Mouse (Mus musculus) adrenal gland, adult 8-10 months (tissue): ENCODE measurements around the gene Tk1. TPM values are rescaled to one million over a fixed set of nuclear protein-coding genes. Genes with fewer than 3 reads are reported as not detected.
"Not testable (repeated sequence)": the region's sequence is repeated elsewhere in the genome, so short reads cannot be mapped to it uniquely, and the experiment has no call there.

Source experiments
- DNase-seq: peaks from one replicate; pipeline ENCODE4 v3.0.0; 2022
- total RNA-seq, 4 experiments: library from RNA; stranded (reverse); gene quantifications; 2 replicates each; pipeline ENCODE4 v1.2.4; 2022

The Tk1 gene
- total RNA-seq, 4 experiments from 2014 or later: 2.4 to 5.0 (median 4.3) TPM

DNA sequence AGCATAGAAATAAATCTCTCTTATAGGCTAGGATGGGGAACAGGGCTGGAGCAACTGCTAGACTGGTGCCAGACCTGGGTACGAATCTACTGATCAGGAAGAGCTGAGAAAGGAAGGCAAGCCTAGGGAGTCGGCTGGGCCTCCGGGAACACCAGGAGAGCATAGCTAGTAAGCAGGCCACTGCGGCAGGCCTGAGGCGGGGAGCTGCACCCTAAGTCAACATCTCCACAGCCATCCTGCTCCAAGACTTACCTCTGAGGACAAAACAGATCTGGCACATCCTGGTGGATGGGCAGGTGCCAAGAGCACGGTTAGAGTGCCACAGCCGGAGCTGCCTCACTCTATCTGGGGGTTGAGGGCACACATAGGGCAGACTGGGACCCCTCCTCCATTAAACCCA lies 5.7 kb downstream of the Tk1 start:
- DNase-seq: no peak

DNA sequence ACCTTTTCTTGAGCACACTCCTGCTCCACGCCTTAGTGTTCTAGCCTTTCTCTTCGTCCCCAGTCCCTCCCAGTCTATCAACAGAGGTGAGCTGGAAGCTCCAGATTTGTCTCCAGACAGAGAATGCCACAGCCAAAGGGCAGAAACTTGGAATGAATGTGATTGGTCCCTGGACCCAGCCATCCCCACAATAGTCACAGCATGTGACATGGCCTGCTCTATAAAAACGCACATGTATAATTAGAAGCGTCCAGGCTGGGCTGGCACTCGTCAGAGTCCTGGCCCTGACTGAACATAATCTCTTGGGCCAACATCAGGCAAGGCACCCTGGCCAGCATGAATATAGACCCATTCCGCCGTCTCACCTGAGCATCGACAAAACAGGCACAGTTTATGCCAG lies 6.8 kb downstream of the Tk1 start:
- no peak for DNase-seq

DNA sequence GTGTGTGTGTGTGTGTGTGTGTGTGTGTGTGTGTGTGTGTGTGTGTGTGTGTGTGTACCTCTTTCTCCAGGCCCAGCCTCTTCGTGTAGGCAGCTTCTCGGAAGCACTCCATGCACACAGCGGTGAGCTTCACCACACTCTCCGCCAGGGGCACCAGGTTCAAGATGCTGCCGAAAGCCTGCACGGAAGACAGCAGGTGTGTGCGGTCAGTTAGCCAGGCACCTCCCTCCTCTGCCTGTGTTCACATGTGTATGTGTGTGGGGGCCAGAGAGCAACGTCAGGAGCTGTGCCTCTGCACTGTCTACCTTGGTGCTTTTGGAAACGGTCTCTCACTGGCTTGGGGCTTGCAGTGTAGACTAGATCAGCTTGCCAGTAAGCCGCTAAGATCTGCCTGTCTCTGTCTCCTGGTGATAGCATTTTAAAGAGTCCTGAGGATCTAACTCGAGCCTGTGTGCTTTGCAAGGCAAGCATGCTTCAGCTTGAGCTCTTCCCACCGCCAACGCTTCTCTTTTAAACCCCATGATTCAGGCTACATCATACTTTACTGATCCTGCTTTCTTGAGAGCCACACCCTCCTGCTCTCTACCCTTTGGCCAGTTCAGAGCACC lies 9.4 kb downstream of the Tk1 start:
- DNase-seq: no peak

DNA sequence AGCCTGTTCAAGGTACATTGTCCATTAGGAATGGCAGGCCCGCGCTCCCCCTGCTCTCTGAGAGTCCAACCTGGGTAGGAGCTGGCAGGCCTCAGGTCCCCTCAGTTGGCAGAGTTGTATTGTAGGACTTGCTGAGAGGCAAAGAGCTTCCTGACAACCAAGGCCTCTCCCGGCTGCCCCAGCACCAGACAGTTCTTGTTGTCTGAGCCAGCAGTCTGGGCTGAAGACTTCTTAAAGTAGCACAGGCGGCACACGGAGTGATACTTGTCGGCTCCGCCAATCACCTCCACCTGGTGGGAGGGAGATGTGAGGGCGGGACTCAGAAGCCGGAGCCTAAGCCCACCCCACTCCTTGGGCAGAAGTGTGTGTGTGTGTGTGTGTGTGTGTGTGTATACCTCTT lies 10.0 kb downstream of the Tk1 start:
- DNase-seq: not testable (repeated sequence)

DNA sequence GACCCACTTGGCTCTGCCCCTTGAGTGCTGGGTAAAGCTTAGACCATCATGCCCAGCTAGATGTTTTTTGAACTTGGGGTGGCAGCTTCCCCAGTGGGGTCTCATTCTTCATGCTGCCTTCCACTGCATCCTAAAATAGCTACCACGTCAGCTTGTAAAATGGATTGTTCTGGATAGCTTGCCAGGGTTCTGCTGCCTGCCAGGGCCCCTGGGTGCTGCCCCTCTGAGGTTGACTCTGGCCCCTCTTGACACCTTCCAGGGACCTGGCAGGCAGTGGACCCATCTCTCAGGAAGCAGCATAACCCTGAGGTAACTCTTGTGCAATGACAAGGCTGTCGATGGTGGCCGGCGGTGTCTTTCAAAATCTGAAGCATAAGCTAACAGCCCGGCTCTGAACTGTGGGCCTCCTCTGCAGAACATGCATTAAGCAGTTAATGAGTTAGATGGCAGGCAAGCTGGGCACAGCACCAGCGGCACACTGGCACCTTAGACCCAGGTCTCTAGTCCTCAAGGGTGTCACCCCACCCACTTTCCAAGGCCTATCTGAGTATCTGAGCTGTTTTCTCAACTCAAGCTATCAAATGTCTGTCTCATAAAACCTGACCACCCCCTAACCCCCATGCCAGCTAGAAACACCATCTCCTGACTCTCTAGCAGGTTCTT lies 11.1 kb downstream of the Tk1 start:
- no peak for DNase-seq

DNA sequence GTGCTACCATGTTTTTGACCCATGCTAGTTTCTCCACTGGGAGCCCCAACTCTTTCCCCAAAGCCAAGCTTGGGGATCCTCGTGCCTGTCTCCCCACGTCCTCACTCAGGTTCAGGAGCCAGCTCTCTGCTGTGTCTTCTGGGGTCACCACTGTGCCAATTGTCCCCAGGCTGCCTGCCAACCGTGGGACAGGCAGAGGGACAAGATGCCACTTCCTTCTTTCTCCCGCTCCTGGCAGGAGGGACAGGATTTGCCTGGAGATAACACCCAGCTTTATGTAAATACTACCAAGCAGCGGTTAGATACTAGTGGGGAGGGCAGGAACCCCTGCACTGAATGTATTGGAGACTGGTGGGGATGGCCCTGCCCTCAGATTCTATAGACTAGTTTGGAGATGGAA lies 12.0 kb downstream of the Tk1 start:
- DNase-seq: no peak

DNA sequence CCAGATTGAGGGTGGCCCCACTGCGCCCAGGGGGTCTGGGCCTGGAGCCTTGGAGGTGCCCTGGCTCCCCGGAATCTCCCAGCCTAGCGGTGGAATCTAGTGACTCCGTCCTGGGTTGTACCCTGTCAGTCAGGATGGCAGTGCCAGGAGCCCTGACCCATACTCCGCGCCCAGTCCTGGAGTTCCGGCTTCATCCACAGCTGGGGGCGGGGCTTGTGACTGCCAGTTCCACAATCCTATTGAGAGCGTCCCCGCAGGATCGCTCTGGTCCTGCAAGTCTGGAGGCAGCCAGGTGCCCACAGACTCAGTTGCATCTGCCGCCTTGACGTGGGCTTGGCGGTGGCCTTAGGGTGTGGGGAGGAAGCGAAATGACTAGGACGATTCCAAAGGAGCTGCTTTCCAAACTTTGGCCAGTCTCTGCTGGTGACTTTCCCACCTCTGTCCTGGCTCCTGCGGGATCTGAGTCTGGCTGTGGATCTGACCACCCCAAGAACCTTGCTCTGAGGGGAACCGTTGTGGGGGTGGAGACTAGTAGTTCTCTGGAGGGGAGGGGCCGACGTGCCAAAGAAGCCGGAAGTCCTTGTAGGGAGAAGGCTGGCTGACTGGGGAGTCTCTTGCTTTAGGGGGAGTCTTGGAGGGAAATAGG lies 15.4 kb downstream of the Tk1 start:
- DNase-seq: peak; percentile 91

DNA sequence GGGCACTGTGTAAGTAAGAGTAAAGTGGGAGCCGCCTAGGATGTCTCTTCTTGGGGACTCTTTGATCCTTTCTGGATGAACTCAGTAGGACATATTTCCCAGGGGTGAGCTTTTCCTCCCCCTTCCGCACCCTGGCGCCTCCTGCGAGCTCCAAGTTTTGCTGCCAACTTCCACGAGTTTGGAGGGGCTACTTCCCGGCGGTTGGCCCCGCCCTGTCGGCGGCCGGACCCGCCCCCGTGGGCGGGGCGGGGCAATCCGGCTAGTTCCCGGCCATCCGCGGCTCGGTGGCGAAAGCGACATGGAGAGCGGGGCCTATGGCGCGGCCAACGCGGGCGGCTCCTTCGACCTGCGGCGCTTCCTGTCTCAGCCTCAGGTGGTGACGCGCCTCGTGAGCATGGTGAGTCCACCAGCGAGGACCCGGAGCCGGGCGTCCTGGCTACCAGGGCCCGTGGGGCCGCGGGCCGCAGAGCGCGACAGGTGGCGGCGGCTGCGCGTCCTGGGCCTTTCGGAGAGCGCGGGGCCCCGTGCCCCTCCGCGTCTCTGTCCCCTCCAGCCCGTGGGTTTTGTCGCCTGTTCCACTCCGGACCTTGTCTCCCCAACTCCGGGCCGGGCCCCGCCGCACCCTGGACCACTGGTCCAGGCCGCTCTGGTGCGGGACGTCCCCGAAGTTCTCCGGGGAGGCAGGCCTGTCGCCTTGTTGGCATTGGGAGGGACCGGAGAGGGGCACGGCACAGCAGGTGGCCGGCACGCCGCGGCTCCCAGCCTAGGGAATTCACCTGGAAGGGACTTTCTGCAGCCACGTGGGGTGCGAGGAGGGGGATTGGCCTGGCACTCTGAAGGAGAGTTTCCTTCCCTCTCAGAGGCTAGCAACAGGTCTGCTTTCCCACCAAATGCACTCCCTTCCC lies 16.2 kb downstream of the Tk1 start, which contains the start of the genes Gm20708 and Syngr2:
Gm20708 (plus strand) TSS at position 262 of the 905 bp plus-strand sequence.
Syngr2 (plus strand) TSS at position 262 of the 905 bp plus-strand sequence.
- DNase-seq: peak; percentile 62

DNA sequence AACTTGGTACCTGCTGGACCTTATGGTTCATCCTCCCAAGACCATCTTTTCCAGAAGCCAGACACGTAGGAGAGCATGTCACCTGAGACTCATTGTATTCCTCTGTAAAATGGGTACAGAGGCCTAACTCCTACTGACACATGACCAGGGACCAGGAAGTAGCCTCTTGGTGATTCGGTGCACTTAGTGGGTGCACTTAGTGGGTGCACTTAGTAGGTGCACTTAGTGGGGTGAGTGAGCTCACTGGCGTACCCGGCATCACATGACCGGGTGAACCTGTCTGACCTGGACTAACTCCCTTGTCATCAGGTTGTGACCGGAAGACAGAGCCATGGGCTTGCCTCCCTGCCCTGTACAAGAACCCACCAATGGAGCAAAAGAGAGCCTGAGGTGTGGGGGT lies 19.1 kb downstream of the Tk1 start:
- no peak for DNase-seq

DNA sequence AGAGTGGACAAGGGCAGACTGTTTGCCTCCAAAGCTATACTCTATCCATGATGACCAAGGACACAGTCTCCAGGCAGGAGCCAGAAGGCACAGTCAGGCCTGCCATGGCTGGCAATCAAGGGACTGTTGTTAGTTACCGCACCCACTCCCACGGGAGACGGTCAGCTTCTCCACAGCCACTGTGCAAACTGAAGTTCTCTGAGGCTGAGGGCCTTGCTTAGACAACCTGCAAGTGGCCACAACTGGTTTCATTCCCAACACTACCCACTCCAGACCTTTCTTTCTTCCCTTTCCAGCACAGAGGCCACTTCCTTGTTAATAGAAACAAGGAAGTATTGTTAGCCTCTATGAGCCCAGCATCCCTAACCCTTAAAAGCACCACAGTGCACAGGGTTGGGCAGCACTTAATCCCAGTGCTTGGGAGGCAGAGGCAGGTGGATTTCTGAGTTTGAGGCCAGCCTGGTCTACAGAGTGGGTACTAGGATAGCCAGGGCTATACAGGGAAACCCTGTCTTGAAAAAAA lies 22.7 kb downstream of the Tk1 start:
- DNase-seq: no peak

DNA sequence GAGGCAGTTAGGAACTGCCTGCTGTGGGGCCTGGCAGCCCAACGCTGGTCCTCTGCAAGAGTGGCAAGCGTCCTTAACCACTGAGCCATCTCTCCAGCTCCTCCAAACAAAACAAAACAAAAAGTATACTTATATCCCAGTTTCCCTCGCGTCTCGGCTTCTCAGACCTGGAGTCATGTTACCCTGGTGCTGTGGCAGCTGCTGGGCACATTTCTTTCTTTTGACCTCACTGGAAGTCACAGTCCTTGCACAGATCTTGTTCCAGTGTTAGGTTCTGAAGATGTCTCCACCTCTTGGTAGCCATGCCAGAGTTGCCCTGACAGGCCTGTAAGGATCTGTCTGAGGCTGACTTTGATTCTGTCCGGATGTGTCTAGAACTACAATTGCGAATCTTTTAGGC lies 24.2 kb downstream of the Tk1 start:
- DNase-seq: no peak

DNA sequence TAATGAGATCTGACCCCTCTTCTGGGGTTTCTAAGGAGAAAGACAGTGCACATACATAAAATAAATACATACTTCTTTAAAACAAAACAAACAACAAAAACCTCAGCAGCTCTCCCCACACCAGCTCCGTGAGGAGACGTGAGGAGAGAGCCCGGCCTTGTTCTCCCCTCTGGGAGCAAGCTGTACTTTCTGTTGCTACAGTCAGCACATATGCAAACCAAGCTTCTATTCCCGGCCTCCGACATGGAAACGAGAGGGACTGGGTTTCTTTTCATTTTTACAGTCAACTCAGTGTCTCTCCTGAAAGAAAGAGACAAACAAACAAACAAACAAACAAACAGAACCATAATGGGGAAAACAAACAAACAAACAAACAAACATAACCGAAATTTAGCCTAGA lies 25.9 kb downstream of the Tk1 start:
- DNase-seq: no peak

DNA sequence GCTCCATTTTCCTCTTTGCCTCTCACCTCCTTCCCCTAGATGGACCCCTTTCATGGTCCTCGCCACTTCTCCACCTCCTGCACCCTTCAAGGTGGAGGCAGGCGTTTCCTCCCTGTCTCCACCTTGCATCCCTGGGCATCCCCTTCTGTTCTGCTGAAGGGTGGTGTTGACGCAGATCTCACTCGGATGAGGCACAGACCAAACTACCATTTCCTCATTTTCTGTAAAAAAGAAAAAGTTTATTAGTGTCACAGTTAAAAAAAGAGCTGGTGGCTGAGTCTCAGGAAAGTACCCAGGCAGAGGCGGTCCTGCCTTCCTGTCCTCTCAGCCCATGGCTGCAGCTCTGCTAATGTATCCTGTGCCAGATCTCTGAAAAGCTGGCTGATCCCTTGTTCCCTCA lies 26.7 kb downstream of the Tk1 start:
- DNase-seq: no peak

DNA sequence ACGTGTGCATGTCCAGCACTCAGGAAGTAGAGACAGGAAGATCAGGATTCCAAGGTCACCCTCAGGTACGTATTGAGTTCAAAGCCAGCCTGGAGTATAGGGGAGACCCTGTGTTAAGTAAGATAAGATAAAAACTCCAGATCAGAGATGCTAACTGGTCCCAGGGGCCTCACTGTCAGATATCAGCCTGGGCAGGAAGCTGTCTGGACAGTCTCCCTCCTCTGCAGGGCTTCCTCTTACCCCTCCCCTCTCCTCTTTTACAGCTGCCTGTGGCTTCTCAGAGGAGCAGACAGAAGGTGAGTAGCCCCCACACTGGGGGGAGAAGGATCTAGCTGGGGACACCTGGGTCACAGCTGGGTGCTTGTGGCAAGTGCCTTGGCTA lies 27.7 kb downstream of the Tk1 start:
- no peak for DNase-seq

DNA sequence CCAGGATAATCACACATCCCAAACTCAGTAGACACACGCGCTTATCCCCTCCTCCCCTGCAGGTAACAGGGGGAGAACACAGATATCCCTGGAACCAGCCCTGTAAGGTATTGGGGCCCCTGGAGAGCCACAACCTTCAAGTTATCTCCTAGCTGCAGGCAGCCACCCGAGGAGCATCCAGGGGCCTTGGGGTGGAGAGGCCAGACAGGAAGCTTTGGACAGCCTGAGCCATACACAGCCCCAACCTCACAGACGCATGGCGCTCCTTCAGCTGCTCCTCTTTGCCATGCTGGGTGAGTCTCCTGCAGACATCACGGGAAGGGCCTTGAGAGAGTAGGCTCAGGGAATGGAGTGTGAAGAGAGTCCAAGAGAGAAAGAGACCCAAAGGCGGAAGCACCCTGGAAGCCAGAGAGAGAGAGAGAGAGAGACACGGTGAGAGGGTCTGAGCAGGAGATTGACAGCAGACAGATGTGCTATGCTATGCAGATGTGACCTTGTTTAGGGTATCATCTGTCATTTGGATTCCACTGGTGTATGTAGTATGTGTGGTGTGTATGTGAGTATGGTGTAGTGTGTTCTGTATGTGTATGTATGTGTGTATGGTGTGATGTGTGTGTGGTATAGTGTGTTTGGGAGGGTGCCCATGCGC lies 28.3 kb downstream of the Tk1 start, which contains the start of gene 6030468B19Rik:
6030468B19Rik (plus strand) TSS at position 150 of the 649 bp plus-strand sequence.
- no peak for DNase-seq

DNA sequence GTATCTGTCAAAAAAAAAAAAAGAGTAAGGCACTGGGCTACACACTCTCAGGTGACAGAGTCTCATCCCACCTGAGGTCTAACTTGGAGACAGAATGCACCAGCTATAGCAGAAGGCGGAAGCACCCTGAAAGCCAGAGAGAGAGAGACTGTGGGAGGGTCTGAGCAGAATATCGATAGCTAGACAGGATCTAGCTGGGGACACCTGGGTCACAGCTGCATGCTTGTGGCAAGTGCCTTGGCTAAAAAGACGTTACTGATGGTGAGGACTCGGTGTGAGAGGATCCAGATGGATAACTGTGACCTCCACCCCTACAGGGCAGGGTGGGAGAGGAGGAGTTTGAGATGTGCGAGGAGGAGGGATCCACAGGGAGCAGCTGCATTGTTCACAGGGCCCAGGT lies 28.9 kb downstream of the Tk1 start:
- DNase-seq: no peak

DNA sequence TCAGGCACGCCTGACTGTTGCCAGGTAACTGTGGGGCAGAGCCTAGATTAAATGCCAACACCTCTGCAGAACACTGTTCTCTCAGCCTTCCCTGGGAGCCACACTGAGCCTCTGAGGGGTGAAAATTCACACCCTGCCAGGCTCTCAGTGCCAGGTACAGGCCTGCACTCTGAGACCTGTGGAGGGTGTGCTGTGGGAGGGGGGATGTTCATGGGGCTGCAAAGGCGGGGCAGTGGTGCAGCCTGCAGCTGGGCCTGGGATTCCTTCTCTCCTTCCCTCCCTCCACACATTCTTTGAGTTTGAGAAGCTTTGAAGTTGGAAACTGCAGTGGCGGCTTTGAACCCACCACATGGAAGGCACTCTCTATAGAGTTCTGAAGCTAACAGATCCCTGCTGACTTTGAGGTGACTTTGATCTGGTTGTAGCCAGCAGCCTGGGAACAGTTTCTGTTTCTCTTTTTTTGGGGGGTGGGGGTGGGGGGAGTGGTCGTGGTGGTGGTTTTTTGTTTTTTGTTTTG lies 31.8 kb downstream of the Tk1 start:
- DNase-seq: no peak

DNA sequence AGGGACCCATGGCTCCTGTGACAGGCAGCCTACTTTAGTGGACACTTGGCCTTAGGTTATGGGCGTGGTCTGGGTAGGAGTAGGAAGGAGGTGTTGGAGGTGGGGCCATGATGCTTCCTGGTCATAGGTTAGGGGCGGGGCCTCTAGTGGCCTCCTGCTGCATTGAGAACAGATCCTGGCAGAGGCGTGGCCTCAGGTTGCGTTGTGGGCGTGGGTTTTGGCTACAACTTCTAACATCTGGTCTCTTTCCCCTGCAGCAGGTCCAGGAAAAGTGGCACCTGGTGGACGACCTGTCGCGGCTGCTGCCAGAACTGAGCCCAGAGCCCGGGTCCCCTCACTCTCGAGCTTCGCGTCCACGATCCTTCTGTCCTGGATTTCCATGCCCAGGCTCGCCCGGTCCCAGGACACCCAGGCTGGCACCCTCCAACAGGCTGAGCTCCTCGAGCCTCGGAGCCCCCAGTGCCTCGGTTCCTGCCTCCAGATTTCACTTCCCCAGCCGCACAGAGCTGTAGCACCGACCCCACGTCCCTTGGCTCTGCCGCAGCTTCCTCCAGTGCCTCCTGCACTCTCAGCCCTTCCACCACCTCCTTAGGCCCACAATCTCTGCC lies 33.5 kb downstream of the Tk1 start:
- DNase-seq: no peak

DNA sequence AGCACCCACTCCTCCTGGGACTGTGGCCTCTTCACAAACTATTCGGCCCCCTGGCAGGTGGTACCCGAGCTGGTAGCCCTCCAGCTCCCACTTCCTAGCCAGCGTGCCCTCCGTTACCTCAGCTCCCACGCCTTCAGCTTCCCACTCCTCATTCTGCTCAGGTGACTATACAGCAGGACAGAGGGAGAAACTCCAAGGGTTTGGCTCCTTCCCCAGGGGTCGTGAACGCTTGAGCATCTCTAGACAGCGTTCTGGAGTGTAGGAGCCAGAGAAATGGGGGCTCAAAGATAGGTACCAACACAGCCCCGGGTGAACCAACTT lies 34.5 kb downstream of the Tk1 start:
- DNase-seq: no peak

DNA sequence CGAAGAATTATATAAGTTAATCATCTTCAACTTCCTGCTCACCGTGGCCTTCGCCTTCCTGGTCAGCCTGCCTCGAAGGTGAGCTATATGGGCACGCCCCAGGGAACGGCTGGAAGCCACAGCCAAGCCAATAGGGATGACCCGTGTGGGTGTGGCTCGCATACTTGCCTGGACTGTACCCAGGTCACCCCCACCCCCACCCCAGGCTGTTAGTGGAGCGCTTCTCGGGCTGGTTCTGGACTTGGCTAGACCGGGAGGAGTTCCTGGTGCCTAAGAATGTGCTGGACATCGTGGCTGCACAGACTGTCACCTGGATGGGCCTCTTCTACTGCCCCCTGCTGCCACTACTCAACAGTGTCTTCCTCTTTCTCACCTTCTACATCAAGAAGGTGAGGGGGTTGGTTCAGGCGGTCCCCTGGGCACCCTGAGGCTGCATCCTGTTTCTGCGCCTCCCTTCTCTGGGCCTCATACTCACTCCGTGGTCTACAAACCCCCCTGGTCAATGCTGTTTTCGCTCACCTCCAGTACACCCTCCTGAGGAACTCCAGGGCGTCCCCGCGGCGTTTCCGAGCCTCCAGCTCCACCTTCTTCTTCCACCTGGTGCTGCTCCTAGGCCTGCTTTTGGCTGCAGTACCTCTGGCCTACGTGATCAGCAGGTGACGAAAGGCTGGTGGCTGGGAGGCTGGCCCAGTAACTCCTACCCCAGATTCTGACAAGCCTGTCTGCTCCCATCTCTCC lies 35.0 kb downstream of the Tk1 start:
- DNase-seq: no peak

DNA sequence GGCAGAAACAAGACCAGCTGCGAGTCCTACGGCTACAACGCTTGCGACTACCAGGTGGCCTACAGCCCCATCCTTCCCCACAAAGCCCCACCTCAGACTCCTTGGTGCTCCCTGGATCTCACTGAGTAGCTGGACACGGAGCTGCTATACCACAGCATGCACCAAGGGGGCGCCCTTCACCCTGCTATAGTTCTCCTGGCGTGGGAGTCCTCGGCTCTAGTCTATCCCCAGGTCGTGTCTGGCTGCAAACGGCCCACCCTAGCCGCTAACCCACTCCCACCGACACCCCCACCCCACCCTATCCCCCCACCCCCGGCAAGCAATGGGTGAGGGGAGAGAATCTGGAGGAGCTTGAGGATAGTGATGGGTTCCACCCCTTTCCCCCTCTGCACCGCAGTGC lies 35.6 kb downstream of the Tk1 start:
- no peak for DNase-seq
